Mouse (Mus musculus): ENCODE data around the gene Rprd2.

- TF ChIP-seq TAL1 (IDR thresholded peaks at IDR 0.05; ENCODE audit: low read length) (no peak), GATA1 (IDR thresholded peaks at IDR 0.05; ENCODE audit: low read length) (no peak)
Measured at GRCm38 (mm10) chr3:95756808-95757207, 61.9 kb downstream of the Rprd2 start.

Data from erythroblast, embryonic 14.5 days (primary cell).